Mouse (Mus musculus): ENCODE results near the gene Cemip.

- no peak for TF ChIP-seq POLR2A (IDR thresholded peaks at IDR 0.05; ENCODE audit: insufficient read length, low read depth)
- TF ChIP-seq MYOD1 (IDR thresholded peaks at IDR 0.05; ENCODE audit: control insufficient read depth in 1 of 3, insufficient read length in 2 of 3, low read depth in 2 of 3) = no peak
- no peak for TF ChIP-seq USF1 (IDR thresholded peaks at IDR 0.05; ENCODE audit: low read depth)
Measured at GRCm38 (mm10) chr7:84073856-84074255, 12.4 kb downstream of the Cemip start.
